Mouse (Mus musculus) embryonic facial prominence, embryonic 10.5 days (tissue): ENCODE measurements around the gene Arfgap2. TPM values are rescaled to one million over a fixed set of nuclear protein-coding genes. Genes with fewer than 3 reads are reported as not detected.

Experiments
- DNase-seq: peaks from one replicate; pipeline ENCODE4 v3.0.0-alpha.2; 2017; ENCODE audit warnings: low spot score
- H3K27ac ChIP-seq: fragments of 300-500 bp; sonication (generic); replicated peaks from 2 replicates; pipeline ENCODE4 v1.5.1; 2016; ENCODE audit warnings: mild to moderate bottlenecking
- H3K27me3 ChIP-seq: fragments of 300-500 bp; sonication (generic); replicated peaks from 2 replicates; pipeline ENCODE4 v1.6.1; 2016; ENCODE audit warnings: low read depth, mild to moderate bottlenecking; ENCODE audit not compliant: poor library complexity, severe bottlenecking
- H3K36me3 ChIP-seq: fragments of 300-500 bp; sonication (generic); replicated peaks from 2 replicates; pipeline ENCODE4 v1.6.1; 2016; ENCODE audit warnings: mild to moderate bottlenecking, moderate library complexity
- H3K4me1 ChIP-seq: fragments of 300-500 bp; sonication (generic); 2 replicates; pipeline ENCODE4 v1.6.1; 2016
- H3K4me3 ChIP-seq: fragments of 300-500 bp; sonication (generic); 2 replicates; pipeline ENCODE4 v1.5.1; 2016; ENCODE audit warnings: mild to moderate bottlenecking, moderate library complexity
- H3K9me3 ChIP-seq: fragments of 300-500 bp; sonication (generic); 2 replicates; pipeline ENCODE4 v1.6.1; 2016; ENCODE audit warnings: mild to moderate bottlenecking
- WGBS: fragments of 180-500 bp; shearing (Covaris S2); methylation state at CpG from one replicate; pipeline ENCODE4 v1.1.7; 2016; 5-methylcytosine and 5-hydroxymethylcytosine counted together
- polyA plus RNA-seq: library from polyadenylated mRNA; unstranded; fragments of >200 nt; fragmentation: Nextera tagmentation; extraction: Ambion mirVana; gene quantifications from 2 replicates; pipeline ENCODE4 v1.2.1, GENCODE M21; 2016

Gene Arfgap2
- polyA plus RNA-seq, 1 experiment from 2014 or later: 101 TPM

DNA sequence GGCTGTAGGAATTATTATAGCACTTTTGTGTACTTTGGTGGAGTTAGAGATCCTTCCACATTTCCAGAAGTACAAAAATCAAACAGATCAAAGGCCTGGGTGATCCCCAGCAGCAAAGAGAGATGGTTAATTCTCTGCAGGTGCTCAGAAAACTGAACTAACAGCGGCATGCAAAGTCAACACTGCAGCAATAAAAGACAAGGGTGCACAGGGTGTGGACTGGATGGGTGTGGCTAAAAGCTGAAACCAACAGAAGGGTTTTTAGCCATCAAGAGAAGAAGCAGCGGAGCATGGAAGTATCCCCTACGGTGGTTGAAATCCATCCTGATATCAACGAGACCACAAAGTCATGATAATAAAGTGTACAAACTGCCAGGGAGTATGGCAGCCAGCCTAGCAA lies 57.7 kb downstream of the Arfgap2 start:
- WGBS: 85% methylated on average over 4 of the region's 4 CpGs
- no peaks in the 10 kb centered on the region for H3K27me3 ChIP-seq
- H3K9me3 ChIP-seq: no peaks in the 10 kb centered on the region
- 0 out of 2 replicates have a peak, but pooled peaks cover 8% of the 10 kb centered on the region for H3K4me1 ChIP-seq
- H3K36me3 ChIP-seq: no peaks in the 10 kb centered on the region
- H3K27ac ChIP-seq: no peak overlapping the region
- no peak for DNase-seq
- H3K4me3 ChIP-seq: no peak overlapping the region

DNA sequence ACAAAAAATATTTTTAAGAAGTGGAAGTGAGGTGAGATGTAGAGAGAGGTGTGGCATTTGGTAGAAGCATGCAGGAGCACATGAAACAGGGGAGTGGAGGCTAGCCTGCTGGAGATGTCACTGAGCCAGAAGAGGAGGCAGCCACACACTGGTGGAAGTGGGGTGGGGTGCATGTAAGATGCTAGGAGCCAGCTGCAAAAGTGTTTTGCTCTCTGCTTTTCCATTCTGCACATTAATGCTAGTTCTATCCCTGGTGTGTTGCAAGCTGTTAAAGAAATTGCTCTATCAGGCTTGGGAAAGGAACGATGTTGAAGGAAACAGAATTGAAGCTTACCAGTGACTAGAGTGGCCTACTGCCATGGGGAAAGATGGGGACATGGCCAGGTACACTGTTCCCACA lies 59.6 kb downstream of the Arfgap2 start:
- H3K36me3 ChIP-seq: no peaks in the 10 kb centered on the region
- WGBS: 95% methylated on average over 1 of the region's 1 CpGs
- H3K27ac ChIP-seq: no peak overlapping the region
- no peak for DNase-seq
- H3K9me3 ChIP-seq: no peaks in the 10 kb centered on the region
- H3K27me3 ChIP-seq: no peaks in the 10 kb centered on the region
- no peak overlapping the region for H3K4me3 ChIP-seq
- H3K4me1 ChIP-seq: peaks cover 17% of the 10 kb centered on the region

DNA sequence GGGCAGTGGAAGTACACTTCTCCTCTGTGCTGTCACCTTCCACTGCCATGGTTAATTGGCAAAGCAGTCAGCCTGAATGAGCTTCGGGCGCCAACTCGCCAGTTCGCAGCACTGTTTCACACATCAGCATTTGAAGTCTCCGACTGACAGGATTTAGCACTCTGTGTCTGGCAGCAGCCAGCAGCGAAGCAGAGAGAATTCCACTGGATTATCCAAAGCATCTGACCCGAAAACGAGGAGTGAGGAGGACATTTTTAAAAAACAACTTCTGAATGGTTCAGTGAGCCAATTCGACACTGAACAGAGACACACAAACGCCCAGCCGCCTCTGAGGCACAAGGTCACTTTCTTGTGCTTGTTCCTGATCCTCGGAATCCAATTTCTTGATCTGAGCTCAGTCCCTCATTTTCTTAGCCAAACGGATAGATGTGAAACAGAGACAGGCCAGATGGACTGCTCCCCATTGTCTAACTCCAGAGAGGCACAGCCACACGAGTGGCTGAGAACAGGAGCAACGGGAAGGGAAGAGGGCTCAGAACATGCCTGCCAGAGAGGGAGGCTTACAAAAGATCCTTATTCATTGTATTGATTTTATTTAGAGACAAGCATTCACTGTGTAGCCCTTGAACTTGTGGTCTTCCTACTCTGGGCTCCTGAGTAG lies 60.1 kb downstream of the Arfgap2 start:
- Histone ChIP-seq H3K4me1 (peaks cover 18% of the 10 kb centered on the region), H3K36me3 (no peaks in the 10 kb centered on the region), H3K4me3 (no peak overlapping the region), H3K27ac (no peak overlapping the region), H3K9me3 (no peaks in the 10 kb centered on the region), H3K27me3 (no peaks in the 10 kb centered on the region)
- 60% methylated on average over 15 of the region's 15 CpGs for WGBS
- DNase-seq: no peak

Other genes starting within 250 kb of the Arfgap2 start
- gene Rapsn, start 229.4 kb upstream of the Arfgap2 start, polyA plus RNA-seq: 1.2 and 1.9 TPM in 2 replicates
- 371 and 378 TPM in 2 replicates for gene Psmc3, start 211.0 kb upstream of the Arfgap2 start, polyA plus RNA-seq
- 20.3 and 24.2 TPM in 2 replicates for gene Slc39a13, start 194.6 kb upstream of the Arfgap2 start, polyA plus RNA-seq
- 2.3 and 2.8 TPM in 2 replicates for gene Spi1, start 182.6 kb upstream of the Arfgap2 start, polyA plus RNA-seq
- 0.07 and 0.82 TPM in 2 replicates for gene Mybpc3, start 146.8 kb upstream of the Arfgap2 start, polyA plus RNA-seq
- 12.1 and 13.4 TPM in 2 replicates for gene Madd, start 81.1 kb upstream of the Arfgap2 start, polyA plus RNA-seq
- gene Nr1h3, start 62.1 kb upstream of the Arfgap2 start, polyA plus RNA-seq: 1.1 and 1.4 TPM in 2 replicates
- gene Acp2, start 62.1 kb upstream of the Arfgap2 start, polyA plus RNA-seq: 26.0 and 29.0 TPM in 2 replicates
- 9.3 and 9.9 TPM in 2 replicates for gene Ddb2, start 28.0 kb upstream of the Arfgap2 start, polyA plus RNA-seq
- 33.4 and 33.6 TPM in 2 replicates for gene Pacsin3, start 9.0 kb upstream of the Arfgap2 start, polyA plus RNA-seq
- 75.3 and 76.9 TPM in 2 replicates for gene 1110051M20Rik, start 179.7 kb downstream of the Arfgap2 start, polyA plus RNA-seq
- 8.3 and 8.4 TPM in 2 replicates for gene Lrp4, start 192.5 kb downstream of the Arfgap2 start, polyA plus RNA-seq